Comparison of ENCODE assay signal across 8 mouse cellular contexts in the genomic region with DNA sequence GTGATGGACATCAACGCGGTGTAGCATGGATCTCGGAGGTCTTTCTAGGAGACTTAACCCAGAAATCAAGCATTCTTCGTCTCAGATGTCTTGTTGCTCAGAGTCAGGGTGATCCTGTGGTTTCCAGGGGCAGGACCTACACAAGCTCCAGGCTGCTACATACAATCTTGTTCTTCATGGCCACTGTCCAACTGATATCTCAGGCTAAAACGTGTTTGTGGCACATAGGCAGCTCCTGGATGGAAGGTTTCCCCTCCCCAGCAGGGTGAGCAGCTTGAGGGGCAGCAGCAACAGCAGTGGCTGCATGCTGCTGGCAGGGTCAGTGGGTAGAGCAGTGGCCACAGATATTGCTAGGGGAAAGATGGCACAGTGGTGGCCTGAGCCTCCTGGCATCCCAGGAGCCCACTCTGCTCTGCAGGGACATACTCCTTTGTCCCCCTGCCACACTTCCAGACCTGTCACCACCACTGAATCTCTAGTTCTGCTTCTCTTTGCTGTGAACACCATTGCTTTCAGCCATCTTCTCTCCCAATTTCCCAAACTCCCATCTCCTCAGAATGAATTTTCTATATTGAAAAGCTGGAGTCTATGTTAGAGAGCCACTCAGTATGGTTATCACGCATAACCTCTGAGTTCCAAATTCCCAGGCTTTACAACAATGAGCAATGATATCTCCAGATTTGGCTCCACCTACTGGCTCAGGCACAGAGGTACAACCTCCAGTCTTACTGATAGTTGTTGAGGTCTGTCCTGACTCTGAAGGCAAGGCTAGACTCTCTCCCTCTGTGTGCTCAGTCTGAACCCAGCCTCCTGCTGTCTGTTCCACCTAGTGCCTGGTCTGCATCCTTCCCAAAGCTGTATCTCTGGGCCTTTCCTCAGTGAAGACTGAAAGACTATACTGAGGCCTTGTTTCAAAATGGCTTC. TPM values are rescaled to one million over a fixed set of nuclear protein-coding genes. Genes with fewer than 3 reads are reported as not detected.
DNase-seq lines count a peak whose midpoint lies in the region; ATAC-seq and TF ChIP-seq lines count a peak whose summit lies in the region.

No protein-coding gene starts in this region.

- no peaks in the 10 kb centered on the region for H3K9me3 ChIP-seq in heart, postnatal 0 days (replicated peaks; ENCODE audit: control insufficient read depth, low read length)
- H3K9me3 ChIP-seq in heart, embryonic 10.5 days: no peaks in the 10 kb centered on the region
- no peaks in the 10 kb centered on the region for H3K9me3 ChIP-seq in G1E (replicated peaks)
- H3K9me3 ChIP-seq in forebrain, embryonic 12.5 days: no peaks in the 10 kb centered on the region
- no peaks in the 10 kb centered on the region for H3K9me3 ChIP-seq in kidney, embryonic 16.5 days (ENCODE audit: low read length)

- WGBS in heart, postnatal 0 days: 53% methylated on average over 6 of the region's 6 CpGs
- WGBS in heart, embryonic 10.5 days: 64% methylated on average over 6 of the region's 6 CpGs
- WGBS in forebrain, embryonic 12.5 days: 70% methylated on average over 6 of the region's 6 CpGs
- 65% methylated on average over 6 of the region's 6 CpGs for WGBS in kidney, embryonic 16.5 days

- H3K9ac ChIP-seq in heart, postnatal 0 days (replicated peaks; ENCODE audit: low read depth, low read length): no peak overlapping the region
- no peak overlapping the region for H3K9ac ChIP-seq in forebrain, embryonic 12.5 days
- H3K9ac ChIP-seq in kidney, embryonic 16.5 days (replicated peaks; ENCODE audit: low read length): no peak overlapping the region

- H3K4me3 ChIP-seq in heart, postnatal 0 days (ENCODE audit: low read depth, low read length): no peak overlapping the region
- H3K4me3 ChIP-seq in heart, embryonic 10.5 days: no peak overlapping the region
- H3K4me3 ChIP-seq in G1E (ENCODE audit: low read depth, low read length): no peak overlapping the region
- H3K4me3 ChIP-seq in forebrain, embryonic 12.5 days (replicated peaks): no peak overlapping the region
- no peak overlapping the region for H3K4me3 ChIP-seq in kidney, embryonic 16.5 days (ENCODE audit: low read length)

- TF ChIP-seq EP300 in heart, postnatal 0 days (IDR thresholded peaks at IDR 0.05; ENCODE audit: low read depth): no peak

- intact Hi-C loops in heart, postnatal 36 days (cut with DNase I): no loop called here

- no peaks in the 10 kb centered on the region for H3K4me1 ChIP-seq in heart, postnatal 0 days (ENCODE audit: control insufficient read depth, insufficient read depth)
- H3K4me1 ChIP-seq in heart, embryonic 10.5 days: no peaks in the 10 kb centered on the region; the same call in 1 of the 2 replicates
- H3K4me1 ChIP-seq in G1E (ENCODE audit: insufficient read depth, low read depth, low read length): peaks cover 10% of the 10 kb centered on the region
- no peaks in the 10 kb centered on the region for H3K4me1 ChIP-seq in forebrain, embryonic 12.5 days
- H3K4me1 ChIP-seq in kidney, embryonic 16.5 days (ENCODE audit: insufficient read depth, low read length): no peaks in the 10 kb centered on the region

- no peak overlapping the region for H3K27ac ChIP-seq in heart, postnatal 0 days (ENCODE audit: low read depth)
- no peak overlapping the region for H3K27ac ChIP-seq in heart, embryonic 10.5 days
- no peak overlapping the region for H3K27ac ChIP-seq in forebrain, embryonic 12.5 days
- no peak overlapping the region for H3K27ac ChIP-seq in kidney, embryonic 16.5 days (ENCODE audit: low read length)

- TF ChIP-seq CTCF in heart, postnatal 0 days (IDR thresholded peaks at IDR 0.05; ENCODE audit: low read depth): peak; percentile 61
- TF ChIP-seq CTCF in G1E (IDR thresholded peaks at IDR 0.05; ENCODE audit: low read depth, low read length): no peak

- H3K4me2 ChIP-seq in heart, postnatal 0 days (ENCODE audit: low read depth, low read length): no peak overlapping the region
- H3K4me2 ChIP-seq in forebrain, embryonic 12.5 days: no peak overlapping the region
- no peak overlapping the region for H3K4me2 ChIP-seq in kidney, embryonic 16.5 days (replicated peaks; ENCODE audit: low read depth, low read length)

- no peaks in the 10 kb centered on the region for H3K36me3 ChIP-seq in heart, postnatal 0 days (replicated peaks; ENCODE audit: control insufficient read depth, insufficient read depth, low read length)
- no peaks in the 10 kb centered on the region for H3K36me3 ChIP-seq in heart, embryonic 10.5 days
- no peaks in the 10 kb centered on the region for H3K36me3 ChIP-seq in G1E (replicated peaks)
- H3K36me3 ChIP-seq in forebrain, embryonic 12.5 days (replicated peaks): no peaks in the 10 kb centered on the region
- no peaks in the 10 kb centered on the region for H3K36me3 ChIP-seq in kidney, embryonic 16.5 days (ENCODE audit: insufficient read depth, low read length)
- no peaks in the 10 kb centered on the region for H3K36me3 ChIP-seq in splenic B cell, adult 2 months (ENCODE audit: control insufficient read depth, insufficient read depth, low read length, poor library complexity, severe bottlenecking)

- no peaks in the 10 kb centered on the region for H3K27me3 ChIP-seq in heart, postnatal 0 days (ENCODE audit: control insufficient read depth, insufficient read depth, low read length)
- no peaks in the 10 kb centered on the region for H3K27me3 ChIP-seq in heart, embryonic 10.5 days (ENCODE audit: insufficient read depth, poor library complexity, severe bottlenecking)
- no peaks in the 10 kb centered on the region for H3K27me3 ChIP-seq in G1E (ENCODE audit: insufficient read depth, low read length)
- no peaks in the 10 kb centered on the region for H3K27me3 ChIP-seq in forebrain, embryonic 12.5 days
- no peaks in the 10 kb centered on the region for H3K27me3 ChIP-seq in kidney, embryonic 16.5 days (ENCODE audit: insufficient read depth, low read length)
- no peaks in the 10 kb centered on the region for H3K27me3 ChIP-seq in splenic B cell, adult 2 months (ENCODE audit: control insufficient read depth, insufficient read depth, low read length, poor library complexity, severe bottlenecking)

- ATAC-seq in heart, postnatal 0 days (ENCODE audit: insufficient read depth, low read depth): no peak
- ATAC-seq in G1E (ENCODE audit: extremely low read depth, insufficient number of reproducible peaks, low FRiP score, poor library complexity, severe bottlenecking): 0 out of 2 replicates have a peak, but pooled peaks have one; percentile 42
- peak; percentile 63 for ATAC-seq in forebrain, embryonic 12.5 days (ENCODE audit: low FRiP score)
- peak; percentile 27; the same call in 1 of the 2 replicates for ATAC-seq in kidney, embryonic 16.5 days (ENCODE audit: low FRiP score, low TSS enrichment)

- peak; percentile 23 for DNase-seq in heart, postnatal 0 days (ENCODE audit: low spot score)
- DNase-seq in heart, embryonic 10.5 days (ENCODE audit: low spot score): no peak
- no peak for DNase-seq in G1E (ENCODE audit: low spot score)
- DNase-seq in lung, postnatal 14 days: peak; percentile 2
- DNase-seq in splenic B cell, adult 2 months (ENCODE audit: low read depth, low spot score): peak; percentile 57
- DNase-seq in heart, postnatal 36 days: no peak

RNA-seq across cellular contexts. Expression of a gene that starts 36.8 kb away (rescaled TPM):
- total RNA-seq in heart, postnatal 0 days (2014; rRNA removed; ENCODE audit: low replicate concordance): not detected in 2 replicates
- polyA plus RNA-seq in heart, postnatal 0 days (2015; fragmentation: Nextera tagmentation; extraction: Ambion mirVana): not detected in 2 replicates
- polyA plus RNA-seq in heart, embryonic 10.5 days (2016; fragmentation: Nextera tagmentation; extraction: Ambion mirVana): not detected in 2 replicates
- total RNA-seq in G1E (2014; fragmentation: Nextera tagmentation) (not detected in 2 replicates), G1E (2017) (not detected in 2 replicates)
- not detected in 2 replicates for polyA plus RNA-seq in G1E (2012)
- polyA plus RNA-seq in forebrain, embryonic 12.5 days (2016; fragmentation: Nextera tagmentation; extraction: Ambion mirVana): not detected in 2 replicates
- not detected in 2 replicates for polyA plus RNA-seq in kidney, embryonic 16.5 days (2015; fragmentation: Nextera tagmentation; extraction: Ambion mirVana)
- total RNA-seq in heart, postnatal 36 days (2021): not detected

RNA-seq across cellular contexts. Expression of a gene that starts 41.0 kb away (rescaled TPM):
- not detected in 2 replicates for total RNA-seq in heart, postnatal 0 days (2014; rRNA removed; ENCODE audit: low replicate concordance)
- polyA plus RNA-seq in heart, postnatal 0 days (2015; fragmentation: Nextera tagmentation; extraction: Ambion mirVana): not detected in 2 replicates
- polyA plus RNA-seq in heart, embryonic 10.5 days (2016; fragmentation: Nextera tagmentation; extraction: Ambion mirVana): 1.2 TPM in 1 of 2 replicates, not detected in the other
- not detected in 2 replicates for total RNA-seq in G1E (2014; fragmentation: Nextera tagmentation)
- total RNA-seq in G1E (2017): 0.06 TPM in 1 of 2 replicates, not detected in the other
- not detected in 2 replicates for polyA plus RNA-seq in G1E (2012)
- not detected in 2 replicates for polyA plus RNA-seq in forebrain, embryonic 12.5 days (2016; fragmentation: Nextera tagmentation; extraction: Ambion mirVana)
- polyA plus RNA-seq in kidney, embryonic 16.5 days (2015; fragmentation: Nextera tagmentation; extraction: Ambion mirVana): 0.30 and 0.36 TPM in 2 replicates
- total RNA-seq in heart, postnatal 36 days (2021): not detected

Comparison
In these comparisons a context has a peak if more than half of its experiments do, and no peak if none do; other contexts are left out.
1. DNase-seq: peak in heart, postnatal 0 days (single experiment), lung, postnatal 14 days (single experiment) and splenic B cell, adult 2 months (single experiment); none in heart, embryonic 10.5 days (single experiment), G1E (single experiment) and heart, postnatal 36 days (0 of 2).